ENCODE assay signal across 1 mouse cellular context in the genomic region with DNA sequence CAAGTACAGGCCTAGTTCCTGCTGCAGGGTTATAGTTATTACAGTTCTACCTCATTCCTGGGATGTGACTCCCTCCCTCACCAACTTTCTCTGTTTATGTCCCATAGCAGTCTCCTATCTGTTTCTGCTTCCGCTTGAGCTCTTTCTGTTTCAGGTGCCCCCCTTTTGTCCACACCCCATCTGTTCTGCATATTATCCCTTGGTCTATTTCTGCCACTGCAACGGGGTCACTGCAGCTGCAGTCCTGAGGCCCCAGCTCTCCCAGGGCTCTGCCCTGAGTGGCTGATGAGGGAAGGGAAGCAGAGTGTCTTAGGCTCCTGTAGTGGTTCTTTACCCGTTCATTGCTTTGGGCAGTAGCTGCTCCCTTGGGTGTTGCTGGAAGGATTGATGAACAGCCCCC.
TF ChIP-seq lines count a peak whose summit lies in the region.

No protein-coding gene starts in this region.

TF ChIP-seq in CH12.LX, 34 proteins besides CTCF, POLR2A, EP300 and RAD21 (continued from another document):
- TF ChIP-seq TCF12 (IDR thresholded peaks at IDR 0.05; ENCODE audit: low read depth, low read length) (peak; percentile 51; the same call in 1 of the 2 replicates), USF2 (conservative IDR thresholded peaks at IDR 0.05; ENCODE audit: low read depth, low read length) (no peak), KAT2A (IDR thresholded peaks at IDR 0.05; ENCODE audit: insufficient replicate concordance, low read length) (no peak), ZNF384 (IDR thresholded peaks at IDR 0.05; ENCODE audit: low read depth, low read length) (no peak), RCOR1 (conservative IDR thresholded peaks at IDR 0.05; ENCODE audit: low read depth, low read length) (no peak), SIN3A (IDR thresholded peaks at IDR 0.05; ENCODE audit: low read length) (no peak), NELFE (IDR thresholded peaks at IDR 0.05; ENCODE audit: low read depth, low read length) (no peak), MYC (IDR thresholded peaks at IDR 0.05; ENCODE audit: low read depth, low read length) (no peak), SMC3 (IDR thresholded peaks at IDR 0.05; ENCODE audit: low read depth, low read length) (no peak), ELF1 (IDR thresholded peaks at IDR 0.05; ENCODE audit: low read depth, low read length) (no peak), ETS1 (conservative IDR thresholded peaks at IDR 0.05; ENCODE audit: low read depth, low read length) (0 out of 2 replicates have a peak, but pooled peaks have one; percentile 51), CHD2 (IDR thresholded peaks at IDR 0.05; ENCODE audit: low read length) (0 out of 2 replicates have a peak, but pooled peaks have one; percentile 20), MEF2A (IDR thresholded peaks at IDR 0.05; ENCODE audit: borderline replicate concordance, low read depth, low read length) (peak; percentile 75; the same call in 1 of the 2 replicates), GABPA (IDR thresholded peaks at IDR 0.05; ENCODE audit: insufficient replicate concordance, low read depth, low read length) (no peak), PAX5 (IDR thresholded peaks at IDR 0.05; ENCODE audit: low read length) (no peak), MAFK (IDR thresholded peaks at IDR 0.05; ENCODE audit: insufficient replicate concordance, low read length) (no peak), E2F4 (IDR thresholded peaks at IDR 0.05; ENCODE audit: insufficient replicate concordance, low read depth, low read length) (no peak), TBP (conservative IDR thresholded peaks at IDR 0.05; ENCODE audit: low read depth, low read length) (no peak), MAZ (IDR thresholded peaks at IDR 0.05; ENCODE audit: low read depth, low read length) (no peak), USF1 (IDR thresholded peaks at IDR 0.05; ENCODE audit: low read depth, low read length) (no peak), MXI1 (IDR thresholded peaks at IDR 0.05; ENCODE audit: low read depth, low read length) (no peak), IRF4 (IDR thresholded peaks at IDR 0.05; ENCODE audit: low read depth, low read length) (0 out of 2 replicates have a peak, but pooled peaks have one; percentile 7), ZC3H11A (IDR thresholded peaks at IDR 0.05; ENCODE audit: low read depth, low read length) (no peak), HCFC1 (IDR thresholded peaks at IDR 0.05; ENCODE audit: low read depth, low read length) (no peak), ZKSCAN1 (IDR thresholded peaks at IDR 0.05; ENCODE audit: borderline replicate concordance, low read depth, low read length) (no peak)
